Mouse (Mus musculus): ENCODE measurements around the gene Prss33. TPM values are rescaled to one million over a fixed set of nuclear protein-coding genes. Genes with fewer than 3 reads are reported as not detected.

Gene Prss33
- polyA plus RNA-seq, 1 experiment from 2014 or later: not detected

DNA sequence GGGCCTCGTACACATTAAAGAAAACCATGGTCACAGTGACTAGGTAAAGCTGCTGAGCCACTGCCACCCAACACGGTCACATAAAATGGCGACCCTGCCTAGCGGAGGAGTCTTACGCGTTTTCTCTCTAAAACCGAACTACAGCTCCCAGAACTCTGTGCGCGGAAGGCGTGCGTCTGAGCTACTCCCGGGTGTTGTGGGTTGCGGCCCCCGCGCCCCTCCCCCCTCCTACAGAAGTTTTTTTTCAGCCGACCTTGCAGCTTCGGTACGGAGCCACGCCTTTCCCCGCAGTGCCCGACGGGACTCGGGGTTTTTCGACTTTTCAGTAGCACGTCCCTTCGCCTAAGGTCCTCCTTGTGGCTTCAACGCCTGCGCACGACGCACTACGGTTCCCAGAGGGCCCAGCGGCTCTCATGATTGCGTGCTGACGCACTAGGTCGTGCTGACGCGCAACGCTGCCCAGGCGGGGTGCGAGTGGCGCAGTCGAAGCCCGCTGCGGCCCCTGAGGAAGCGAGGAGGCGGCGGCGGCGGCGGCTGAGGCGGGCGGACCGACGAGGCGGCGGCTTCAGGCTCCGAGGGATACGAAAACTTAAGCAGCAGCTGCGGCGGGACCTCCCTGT, 33.0 kb downstream of the Prss33 start:
- WGBS: under 1% methylated on average over 60 of the region's 60 CpGs
- H3K4me3 ChIP-seq: peak overlapping the region; percentile 86
- peak overlapping the region; percentile 97 for H3K27ac ChIP-seq (replicated peaks)
- peaks cover 35% of the 10 kb centered on the region for H3K4me1 ChIP-seq
- H3K4me2 ChIP-seq: peak overlapping the region; percentile 92
- H3K9ac ChIP-seq: peak overlapping the region; percentile 99
- H3K27me3 ChIP-seq (replicated peaks): no peaks in the 10 kb centered on the region
- ATAC-seq (ENCODE audit: extremely low read depth, insufficient number of reproducible peaks, low FRiP score, low TSS enrichment): peak; percentile 92
- H3K9me3 ChIP-seq: no peaks in the 10 kb centered on the region
- peaks cover 15% of the 10 kb centered on the region for H3K36me3 ChIP-seq

DNA sequence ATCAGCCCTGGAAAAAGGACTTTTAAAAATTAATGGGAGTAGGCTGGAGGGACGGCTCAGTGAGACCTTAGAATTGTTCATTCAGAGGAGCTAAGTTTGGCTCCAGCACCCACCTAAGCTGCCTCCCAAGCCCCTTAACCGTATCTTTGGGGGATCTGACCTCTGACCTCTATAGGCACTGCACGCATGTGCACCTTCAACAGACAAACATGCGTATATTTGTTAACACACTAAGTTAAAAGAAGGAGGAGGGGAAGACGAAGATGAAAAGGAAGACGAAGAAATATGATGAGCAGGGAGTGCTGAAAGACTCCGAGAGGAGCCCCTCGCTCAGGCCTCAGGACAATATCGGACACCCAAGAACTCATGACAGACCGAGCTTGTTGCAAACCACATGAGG, 34.2 kb downstream of the Prss33 start:
- no peak overlapping the region for H3K27ac ChIP-seq (replicated peaks)
- H3K4me2 ChIP-seq: no peak overlapping the region
- H3K9me3 ChIP-seq: no peaks in the 10 kb centered on the region
- H3K27me3 ChIP-seq (replicated peaks): no peaks in the 10 kb centered on the region
- no peak overlapping the region for H3K9ac ChIP-seq
- H3K36me3 ChIP-seq: 0 out of 2 replicates have a peak, but pooled peaks cover 3% of the 10 kb centered on the region
- ATAC-seq (ENCODE audit: extremely low read depth, insufficient number of reproducible peaks, low FRiP score, low TSS enrichment): no peak
- WGBS: 92% methylated on average over 10 of the region's 10 CpGs
- H3K4me3 ChIP-seq: no peak overlapping the region
- H3K4me1 ChIP-seq: peaks cover 25% of the 10 kb centered on the region

DNA sequence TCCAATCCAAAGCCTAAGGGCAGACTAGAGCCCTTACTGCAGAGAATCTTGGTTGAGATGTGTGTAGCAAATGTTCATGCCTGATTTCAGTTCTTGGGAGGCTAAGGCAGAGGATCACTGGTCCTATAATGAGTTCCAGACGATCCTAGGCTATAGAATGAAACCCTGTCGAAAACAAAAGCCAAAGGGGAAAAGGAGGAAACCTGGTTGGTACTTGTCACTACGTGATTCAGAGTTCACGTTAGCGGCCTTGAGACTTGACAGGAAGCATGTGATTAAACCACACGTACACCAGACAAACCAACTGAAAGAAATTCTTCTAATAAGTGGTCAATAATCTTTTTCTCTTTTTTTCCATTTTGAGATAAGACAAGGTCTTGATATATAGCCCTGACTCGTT, 38.5 kb downstream of the Prss33 start:
- Histone ChIP-seq H3K4me3 (no peak overlapping the region), H3K4me2 (no peak overlapping the region), H3K9me3 (no peaks in the 10 kb centered on the region), H3K4me1 (0 out of 2 replicates have a peak, but pooled peaks cover 2% of the 10 kb centered on the region), H3K27me3 (replicated peaks) (no peaks in the 10 kb centered on the region), H3K9ac (no peak overlapping the region), H3K27ac (replicated peaks) (no peak overlapping the region), H3K36me3 (peaks cover 6% of the 10 kb centered on the region; the same call in 1 of the 2 replicates)
- ATAC-seq (ENCODE audit: extremely low read depth, insufficient number of reproducible peaks, low FRiP score, low TSS enrichment): no peak
- 57% methylated on average over 7 of the region's 7 CpGs for WGBS

DNA sequence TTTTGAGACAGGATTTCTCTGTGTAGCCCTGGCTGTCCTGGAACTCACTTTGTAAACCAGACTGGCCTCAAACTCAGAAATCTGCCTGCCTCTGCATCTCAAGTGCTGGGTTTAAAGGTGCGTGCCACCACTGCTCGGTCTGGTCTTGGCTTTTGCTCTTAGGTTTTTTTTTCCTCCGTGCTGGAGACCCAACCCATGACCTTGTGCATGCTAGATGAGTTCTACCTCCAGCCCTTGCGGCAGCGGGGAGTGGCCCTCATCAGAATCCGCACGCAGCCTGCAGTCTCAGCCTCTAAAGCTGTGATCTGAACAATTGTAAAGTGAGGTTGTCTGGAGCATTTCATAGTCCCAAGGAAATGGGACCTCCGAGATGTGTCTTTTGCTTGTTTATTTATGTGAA, 40.5 kb downstream of the Prss33 start:
- Histone ChIP-seq H3K4me2 (no peak overlapping the region), H3K4me3 (no peak overlapping the region), H3K36me3 (peaks cover 6% of the 10 kb centered on the region; the same call in 1 of the 2 replicates), H3K27me3 (replicated peaks) (no peaks in the 10 kb centered on the region), H3K27ac (replicated peaks) (no peak overlapping the region), H3K4me1 (peaks cover 11% of the 10 kb centered on the region), H3K9me3 (no peaks in the 10 kb centered on the region), H3K9ac (no peak overlapping the region)
- ATAC-seq (ENCODE audit: extremely low read depth, insufficient number of reproducible peaks, low FRiP score, low TSS enrichment): no peak
- 91% methylated on average over 8 of the region's 8 CpGs for WGBS

DNA sequence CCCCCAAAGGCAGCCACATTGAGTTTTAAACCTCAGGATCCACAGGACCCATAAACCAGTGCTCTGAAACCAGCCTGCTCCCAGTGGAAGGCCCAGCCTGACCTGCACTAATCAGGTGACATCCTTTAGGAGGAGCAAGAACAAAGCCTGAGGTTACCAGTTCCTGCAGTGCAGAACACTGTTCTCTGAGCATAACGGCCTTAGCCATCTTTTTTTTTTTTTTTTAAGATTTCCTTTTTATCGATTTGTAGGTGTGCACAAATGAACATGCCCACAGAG, 44.8 kb downstream of the Prss33 start:
- peak overlapping the region; percentile 60 for H3K4me3 ChIP-seq
- H3K27ac ChIP-seq (replicated peaks): peak overlapping the region; percentile 90
- peak overlapping the region; percentile 81 for H3K4me2 ChIP-seq
- WGBS: 63% methylated on average over 2 of the region's 2 CpGs
- H3K4me1 ChIP-seq: peaks cover 25% of the 10 kb centered on the region
- no peaks in the 10 kb centered on the region for H3K27me3 ChIP-seq (replicated peaks)
- H3K9me3 ChIP-seq: no peaks in the 10 kb centered on the region
- H3K9ac ChIP-seq: peak overlapping the region; percentile 88
- H3K36me3 ChIP-seq: peaks cover 3% of the 10 kb centered on the region; the same call in 1 of the 2 replicates
- ATAC-seq (ENCODE audit: extremely low read depth, insufficient number of reproducible peaks, low FRiP score, low TSS enrichment): no peak

DNA sequence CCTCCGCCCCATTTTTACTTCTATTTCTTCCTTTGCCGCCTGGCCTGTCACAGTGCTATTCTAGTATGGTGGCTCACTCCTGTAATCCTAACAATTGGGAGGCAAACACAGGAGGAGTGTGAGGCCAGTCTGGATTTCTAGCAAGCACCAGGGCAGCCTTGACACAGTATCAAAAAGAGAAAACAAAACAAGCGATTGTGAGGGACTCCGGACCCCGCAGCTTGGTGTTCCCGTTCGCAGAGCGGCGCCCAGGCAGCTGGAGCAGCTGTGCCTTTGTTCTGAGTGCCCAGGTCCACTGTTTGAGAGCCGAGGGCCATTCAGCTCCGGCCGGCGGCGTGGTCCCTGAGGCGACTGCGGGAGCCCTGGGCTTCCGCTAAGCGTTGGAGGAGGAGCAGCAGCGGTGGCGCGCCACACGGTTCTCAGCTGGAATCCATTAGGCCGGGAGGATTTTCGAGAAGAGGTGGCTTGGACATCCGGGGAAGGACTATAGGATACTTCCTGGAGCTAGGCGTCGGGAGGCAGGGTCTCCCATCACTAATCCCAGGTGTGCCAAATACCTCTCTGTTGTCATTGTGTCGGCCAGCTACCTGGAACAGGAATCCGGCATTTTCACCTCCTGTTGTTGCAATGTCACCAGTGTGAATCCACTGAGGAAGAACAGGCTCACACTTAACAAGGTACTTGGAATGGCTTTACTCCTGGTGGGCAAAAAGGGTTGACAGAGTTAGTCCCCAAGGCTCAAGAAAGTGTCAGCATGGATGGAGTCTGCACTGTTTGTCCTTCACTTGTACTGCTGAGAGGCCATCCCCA, 45.4 kb downstream of the Prss33 start, which contains the start of gene Srrm2:
Gene Srrm2, plus strand, starts transcription at position 264 of the 810 bp plus-strand sequence.
- Histone ChIP-seq H3K9me3 (no peaks in the 10 kb centered on the region), H3K4me3 (peak within 1 kb of the TSS; percentile 60), H3K4me2 (peak within 1 kb of the TSS; percentile 81), H3K36me3 (peaks cover 3% of the 10 kb centered on the region; the same call in 1 of the 2 replicates), H3K27me3 (replicated peaks) (no peaks in the 10 kb centered on the region), H3K9ac (peak within 1 kb of the TSS; percentile 88), H3K27ac (replicated peaks) (peak within 1 kb of the TSS; percentile 90), H3K4me1 (peaks cover 30% of the 10 kb centered on the region)
- 3% methylated on average over 29 of the region's 29 CpGs for whole genome bisulfite sequencing
- peak; percentile 33; the same call in 1 of the 2 replicates for ATAC-seq (ENCODE audit: extremely low read depth, insufficient number of reproducible peaks, low FRiP score, low TSS enrichment)

DNA sequence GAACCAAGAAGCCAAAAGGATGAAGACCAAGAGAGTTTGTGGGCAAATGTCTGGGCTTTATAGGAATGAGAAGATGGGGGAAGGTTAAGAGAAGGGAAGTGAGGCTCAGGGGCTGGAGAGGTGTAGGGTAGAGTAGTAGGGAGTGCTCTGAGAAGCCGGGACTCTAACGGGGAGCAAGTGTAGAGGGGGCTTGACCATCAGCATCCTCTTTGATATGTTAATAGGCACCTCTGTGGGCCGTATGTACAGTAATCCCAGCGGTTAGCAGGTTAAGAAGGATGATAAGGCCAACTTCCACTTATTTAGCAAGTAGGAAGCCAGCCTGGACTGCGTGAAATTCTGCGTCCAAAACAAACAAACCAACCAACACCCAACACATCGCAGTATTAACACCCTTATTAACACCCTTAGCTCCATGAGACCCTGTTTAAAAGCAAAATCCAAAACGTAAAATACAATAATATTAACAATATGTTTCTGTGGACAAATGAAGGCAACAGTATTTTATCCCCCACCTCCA, 46.0 kb downstream of the Prss33 start:
- 11% methylated on average over 8 of the region's 8 CpGs for WGBS
- H3K27me3 ChIP-seq (replicated peaks): no peaks in the 10 kb centered on the region
- peak overlapping the region; percentile 81 for H3K4me2 ChIP-seq
- H3K27ac ChIP-seq (replicated peaks): peak overlapping the region; percentile 90
- H3K9me3 ChIP-seq: no peaks in the 10 kb centered on the region
- H3K4me3 ChIP-seq: peak overlapping the region; percentile 60
- peak overlapping the region; percentile 88 for H3K9ac ChIP-seq
- peaks cover 3% of the 10 kb centered on the region; the same call in 1 of the 2 replicates for H3K36me3 ChIP-seq
- ATAC-seq (ENCODE audit: extremely low read depth, insufficient number of reproducible peaks, low FRiP score, low TSS enrichment): no peak
- peaks cover 31% of the 10 kb centered on the region for H3K4me1 ChIP-seq

DNA sequence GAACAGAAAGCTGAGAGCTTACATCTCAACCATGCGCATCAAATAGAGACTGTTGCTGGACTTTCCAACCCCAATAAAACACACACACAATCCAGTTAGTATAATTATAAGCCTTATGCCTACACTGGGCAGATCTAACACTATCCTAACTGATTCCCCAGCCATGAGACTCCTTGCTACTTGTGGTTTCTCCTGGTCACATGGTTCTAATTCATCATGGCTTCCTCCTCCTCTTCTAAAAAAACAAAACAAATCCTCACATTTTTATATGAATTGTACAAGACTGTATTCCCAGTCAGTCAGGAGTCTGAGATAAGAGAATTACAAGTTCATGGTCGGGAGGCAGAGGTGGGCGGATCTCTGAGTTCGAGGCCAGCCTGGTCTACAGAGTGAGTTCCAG, 46.9 kb downstream of the Prss33 start:
- Histone ChIP-seq H3K4me1 (peaks cover 31% of the 10 kb centered on the region), H3K4me2 (no peak overlapping the region), H3K36me3 (peaks cover 3% of the 10 kb centered on the region; the same call in 1 of the 2 replicates), H3K4me3 (no peak overlapping the region), H3K9ac (no peak overlapping the region), H3K9me3 (no peaks in the 10 kb centered on the region), H3K27me3 (replicated peaks) (no peaks in the 10 kb centered on the region), H3K27ac (replicated peaks) (no peak overlapping the region)
- no peak for ATAC-seq (ENCODE audit: extremely low read depth, insufficient number of reproducible peaks, low FRiP score, low TSS enrichment)
- WGBS: 78% methylated on average over 4 of the region's 4 CpGs

DNA sequence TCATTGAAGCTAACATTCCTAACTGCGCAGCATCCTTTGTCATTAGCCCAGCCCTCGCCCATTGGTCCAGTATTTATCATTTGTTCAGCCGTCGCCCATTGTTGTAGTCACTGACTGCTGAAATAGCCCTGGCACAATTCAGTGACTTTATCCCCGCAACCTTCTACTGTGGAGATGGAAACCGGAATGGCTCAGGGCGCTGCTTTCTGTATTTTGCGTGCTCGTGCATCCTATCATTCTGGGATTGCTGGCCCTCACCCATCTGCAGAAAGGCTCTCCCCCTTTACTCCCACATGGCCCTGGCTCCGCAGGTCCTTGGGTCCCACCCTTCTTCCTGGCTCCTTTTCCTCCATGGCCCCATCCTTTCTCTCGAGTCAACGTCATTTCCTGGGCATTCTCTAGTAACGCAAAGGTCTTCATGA, 49.3 kb downstream of the Prss33 start:
- peak overlapping the region; percentile 65 for H3K4me3 ChIP-seq
- H3K9ac ChIP-seq: peak overlapping the region; percentile 85
- H3K27ac ChIP-seq (replicated peaks): no peak overlapping the region
- peak overlapping the region; percentile 93 for H3K4me2 ChIP-seq
- no peaks in the 10 kb centered on the region for H3K27me3 ChIP-seq (replicated peaks)
- ATAC-seq (ENCODE audit: extremely low read depth, insufficient number of reproducible peaks, low FRiP score, low TSS enrichment): no peak
- 18% methylated on average over 13 of the region's 13 CpGs for WGBS
- H3K9me3 ChIP-seq: no peaks in the 10 kb centered on the region
- peaks cover 31% of the 10 kb centered on the region for H3K4me1 ChIP-seq
- H3K36me3 ChIP-seq: no peaks in the 10 kb centered on the region

DNA sequence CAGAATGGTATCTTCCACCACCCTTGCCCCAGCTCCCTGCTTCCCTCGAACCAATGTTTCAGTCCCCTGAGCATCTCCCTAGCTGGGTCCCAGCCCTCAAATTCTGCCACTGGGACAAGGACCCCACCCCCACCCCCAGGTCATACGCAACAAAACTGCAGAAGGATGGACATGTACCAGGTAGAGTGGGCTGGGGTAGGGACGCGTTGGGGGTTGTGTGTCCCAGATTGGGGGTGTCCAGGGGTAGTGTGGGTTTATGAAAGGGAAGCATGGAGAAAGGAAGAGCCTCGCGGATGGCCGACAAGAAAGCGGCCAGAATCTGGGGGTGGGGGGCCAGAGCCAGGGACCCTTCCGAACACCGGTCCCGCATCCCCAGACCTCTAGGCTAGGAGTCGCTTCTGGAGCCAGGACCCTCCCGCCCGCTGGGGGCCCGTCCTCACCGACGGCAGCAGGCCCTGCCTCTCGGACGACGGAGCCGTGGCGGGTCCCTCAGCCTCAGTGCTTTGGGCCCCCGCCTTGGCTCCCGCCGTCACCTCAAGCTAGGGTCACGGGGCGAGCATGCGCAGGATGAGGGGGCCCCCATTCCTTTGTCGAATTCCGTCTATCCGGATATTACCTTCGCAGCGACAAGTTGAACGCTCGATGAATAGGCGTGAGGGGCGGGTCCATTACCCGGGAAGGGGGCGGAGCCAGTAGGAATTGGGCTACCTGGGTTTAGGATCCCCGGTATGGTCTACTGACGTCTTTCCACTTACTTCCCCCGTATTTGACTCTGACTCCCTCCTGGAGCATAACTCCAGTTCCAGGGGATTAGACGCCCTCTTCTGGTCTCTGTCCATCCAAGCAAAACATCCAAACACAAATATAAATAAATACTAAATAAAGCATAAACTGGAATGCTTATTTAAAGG, 50.0 kb downstream of the Prss33 start, which contains the start of gene Flywch2:
Gene Flywch2, minus strand, starts transcription at position 521 of the 911 bp plus-strand sequence.
- 2% methylated on average over 43 of the region's 43 CpGs for WGBS
- peak within 1 kb of the TSS; percentile 93 for H3K4me2 ChIP-seq
- peak within 1 kb of the TSS; percentile 85 for H3K9ac ChIP-seq
- no peaks in the 10 kb centered on the region for H3K27me3 ChIP-seq (replicated peaks)
- ATAC-seq (ENCODE audit: extremely low read depth, insufficient number of reproducible peaks, low FRiP score, low TSS enrichment): 0 out of 2 replicates have a peak, but pooled peaks have one; percentile 30
- H3K27ac ChIP-seq (replicated peaks): no peak within 1 kb of the TSS
- H3K4me3 ChIP-seq: peak within 1 kb of the TSS; percentile 65
- H3K9me3 ChIP-seq: no peaks in the 10 kb centered on the region
- no peaks in the 10 kb centered on the region for H3K36me3 ChIP-seq
- peaks cover 25% of the 10 kb centered on the region for H3K4me1 ChIP-seq

DNA sequence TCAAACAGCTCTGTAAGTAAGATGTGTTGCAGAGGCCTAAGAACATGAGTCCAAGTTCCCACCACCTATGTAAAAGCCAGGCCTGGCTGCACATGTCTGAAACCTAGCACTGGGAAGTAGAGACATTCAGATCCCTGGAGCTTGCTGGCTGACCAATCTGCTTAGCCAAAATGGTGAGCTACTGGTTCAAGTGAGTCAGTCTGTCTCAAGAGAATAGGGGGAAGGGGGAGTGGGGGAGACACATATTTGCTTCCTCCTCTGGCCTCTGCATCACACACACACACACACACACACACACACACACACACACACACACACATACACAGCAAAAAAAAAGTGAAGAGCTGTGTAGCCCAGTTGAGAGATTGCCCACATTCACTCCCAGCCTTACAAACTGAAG, 52.5 kb downstream of the Prss33 start:
- Histone ChIP-seq H3K4me3 (no peak overlapping the region), H3K4me2 (no peak overlapping the region), H3K27me3 (replicated peaks) (no peaks in the 10 kb centered on the region), H3K9ac (no peak overlapping the region), H3K27ac (replicated peaks) (no peak overlapping the region), H3K9me3 (no peaks in the 10 kb centered on the region), H3K36me3 (no peaks in the 10 kb centered on the region), H3K4me1 (peaks cover 11% of the 10 kb centered on the region)
- ATAC-seq (ENCODE audit: extremely low read depth, insufficient number of reproducible peaks, low FRiP score, low TSS enrichment): no peak

All from heart, embryonic 13.5 days (tissue).